Comparison of ENCODE assay signal across 14 mouse cellular contexts in genomic region chr13:37934920-37935319, GRCm38 (mm10). TPM values are rescaled to one million over a fixed set of nuclear protein-coding genes. Genes with fewer than 3 reads are reported as not detected.
DNase-seq lines count a peak whose midpoint lies in the region; ATAC-seq and TF ChIP-seq lines count a peak whose summit lies in the region.
"Had no signal": no experiment of that assay in that cellular context is flagged by ENCODE, and none has a peak within 500 bp of the region (broad histone marks: within the 10 kb centered on the region; RNA-seq: fewer than 3 reads in every experiment).

No protein-coding gene starts in this region.

- ATAC-seq in lung, embryonic 15.5 days (ENCODE audit: borderline replicate concordance, extremely low read depth, low FRiP score, low TSS enrichment): no peak
- 0 out of 2 replicates have a peak, but pooled peaks have one; percentile 48 for ATAC-seq in heart, embryonic 15.5 days (replicated peaks; ENCODE audit: insufficient number of reproducible peaks, insufficient read depth, low FRiP score, low read depth)

- no peak for TF ChIP-seq CTCF in lung, adult 2 months (IDR thresholded peaks at IDR 0.05; ENCODE audit: insufficient read depth, low read length)

- H3K4me3 ChIP-seq in lung, embryonic 15.5 days: no peak overlapping the region
- H3K4me3 ChIP-seq in lung, adult 2 months (replicated peaks; ENCODE audit: extremely low read depth, low read depth, low read length): no peak overlapping the region
- H3K4me3 ChIP-seq in heart, embryonic 15.5 days: no peak overlapping the region
- H3K4me3 ChIP-seq: embryonic facial prominence, embryonic 12.5 days; forebrain, embryonic 10.5 days; hindbrain, embryonic 12.5 days; left cerebral cortex, adult 2 months had no signal

- no peak for TF ChIP-seq POLR2A in lung, adult 2 months (IDR thresholded peaks at IDR 0.05; ENCODE audit: borderline replicate concordance, extremely low read depth, low read depth, low read length)

- no peaks in the 10 kb centered on the region for H3K27me3 ChIP-seq in lung, embryonic 15.5 days
- H3K27me3 ChIP-seq in heart, embryonic 15.5 days: no peaks in the 10 kb centered on the region
- H3K27me3 ChIP-seq: embryonic facial prominence, embryonic 12.5 days; hindbrain, embryonic 12.5 days had no signal

- H3K4me1 ChIP-seq in lung, embryonic 15.5 days: peaks cover 20% of the 10 kb centered on the region
- peaks cover 3% of the 10 kb centered on the region for H3K4me1 ChIP-seq in lung, adult 2 months (ENCODE audit: control insufficient read depth, insufficient read depth, low read length)
- H3K4me1 ChIP-seq in heart, embryonic 15.5 days (replicated peaks): peaks cover 21% of the 10 kb centered on the region
- H3K4me1 ChIP-seq: forebrain, embryonic 10.5 days had no signal

- H3K27ac ChIP-seq in lung, embryonic 15.5 days: peak overlapping the region; percentile 49
- peak overlapping the region; percentile 65 for H3K27ac ChIP-seq in heart, embryonic 15.5 days
- H3K27ac ChIP-seq: embryonic facial prominence, embryonic 12.5 days; forebrain, embryonic 10.5 days; hindbrain, embryonic 12.5 days; left cerebral cortex, adult 2 months had no signal

- WGBS in lung, embryonic 15.5 days: 68% methylated on average over 8 of the region's 8 CpGs
- 70% methylated on average over 8 of the region's 8 CpGs for WGBS in lung, adult 2 months
- 66% methylated on average over 8 of the region's 8 CpGs for WGBS in heart, embryonic 15.5 days

- DNase-seq in heart, adult 9 months (ENCODE audit: low spot score in 2 of 2): peak; percentile 38 to 71
- DNase-seq in heart, adult 11 months: no peak
- no peak for DNase-seq in lung, adult 2 months
- peak; percentile 82 for DNase-seq in adrenal gland, adult 8-10 months
- DNase-seq in gastrocnemius, postnatal 36 days: no peak
- no peak for DNase-seq in gastrocnemius, adult 18-20 months (ENCODE audit: low spot score)
- DNase-seq: cerebellum, postnatal 25 days had no signal

- peaks cover 68% of the 10 kb centered on the region for H3K36me3 ChIP-seq in lung, embryonic 15.5 days
- peaks cover 67% of the 10 kb centered on the region for H3K36me3 ChIP-seq in heart, embryonic 15.5 days

- H3K9me3 ChIP-seq in lung, embryonic 15.5 days: no peaks in the 10 kb centered on the region
- H3K9me3 ChIP-seq in heart, embryonic 15.5 days (replicated peaks): no peaks in the 10 kb centered on the region
- H3K9me3 ChIP-seq: embryonic facial prominence, embryonic 12.5 days; forebrain, embryonic 10.5 days; G1E; hindbrain, embryonic 12.5 days had no signal

- intact Hi-C loops in gastrocnemius, postnatal 36 days (cut with DNase I): no loop called here

- no peak overlapping the region for H3K9ac ChIP-seq in lung, embryonic 15.5 days
- H3K9ac ChIP-seq in heart, embryonic 15.5 days: no peak overlapping the region
- H3K9ac ChIP-seq: embryonic facial prominence, embryonic 12.5 days; hindbrain, embryonic 12.5 days had no signal

- no peak overlapping the region for H3K4me2 ChIP-seq in lung, embryonic 15.5 days
- H3K4me2 ChIP-seq in heart, embryonic 15.5 days: no peak overlapping the region
- H3K4me2 ChIP-seq: embryonic facial prominence, embryonic 12.5 days; hindbrain, embryonic 12.5 days had no signal

RNA-seq across cellular contexts. Expression of gene Ssr1, which starts 59.1 kb away (rescaled TPM):
- 150 and 152 TPM in 2 replicates for polyA plus RNA-seq in lung, embryonic 15.5 days (2015; fragmentation: Nextera tagmentation; extraction: Ambion mirVana)
- polyA plus RNA-seq in lung, adult 2 months (2012; rRNA removed): 7.7 and 13.8 TPM in 2 replicates
- total RNA-seq in adrenal gland, adult 8-10 months (2022): 100 to 1,000 TPM; 154 to 167 (median 160) TPM
- polyA plus RNA-seq in heart, embryonic 15.5 days (2015; fragmentation: Nextera tagmentation; extraction: Ambion mirVana): 78.6 and 79.1 TPM in 2 replicates
- total RNA-seq in gastrocnemius, postnatal 36 days (2021): 10 to 100 TPM; 55.2 to 58.5 TPM
- total RNA-seq in gastrocnemius, adult 18-20 months (2021): 10 to 100 TPM; 66.5 to 68.8 TPM

Comparison
In these comparisons a context has a peak if more than half of its experiments do, and no peak if none do; other contexts are left out.
1. DNase-seq: peak in heart, adult 9 months (2 of 2) and adrenal gland, adult 8-10 months (single experiment); none in heart, adult 11 months (single experiment), lung, adult 2 months (single experiment), gastrocnemius, postnatal 36 days (0 of 2) and gastrocnemius, adult 18-20 months (single experiment).